Mouse (Mus musculus) kidney, adult 8-10 months (tissue): ENCODE results near the gene Stk38l.
"Not testable (repeated sequence)": the region's sequence is repeated elsewhere in the genome, so short reads cannot be mapped to it uniquely, and the experiment has no call there.

Source experiments
- DNase-seq, 2 experiments: peaks; one replicate each; pipeline ENCODE4 v3.0.0; 2022

Gene Stk38l

GRCm38 (mm10) chr6:146738889-146739288 lies 14.1 kb downstream of the Stk38l start:
- DNase-seq = no peak

- DNase-seq = no peak
Measured at GRCm38 (mm10) chr6:146740724-146741123, 15.9 kb downstream of the Stk38l start.

GRCm38 (mm10) chr6:146741986-146742635 lies 17.3 kb downstream of the Stk38l start:
- no peak for DNase-seq

- DNase-seq = not testable (repeated sequence)
Measured at GRCm38 (mm10) chr6:146744266-146744665, 19.5 kb downstream of the Stk38l start.

GRCm38 (mm10) chr6:146745180-146745579 lies 20.4 kb downstream of the Stk38l start:
- DNase-seq = no peak

GRCm38 (mm10) chr6:146746577-146746976 lies 21.8 kb downstream of the Stk38l start:
- no peak for DNase-seq

- DNase-seq = no peak
Measured at GRCm38 (mm10) chr6:146747057-146747456, 22.3 kb downstream of the Stk38l start.

- no peak for DNase-seq
Measured at GRCm38 (mm10) chr6:146748271-146748670, 23.5 kb downstream of the Stk38l start.

- no peak for DNase-seq
Measured at GRCm38 (mm10) chr6:146751671-146752070, 26.9 kb downstream of the Stk38l start.

GRCm38 (mm10) chr6:146752178-146752577 lies 27.4 kb downstream of the Stk38l start:
- no peak for DNase-seq

GRCm38 (mm10) chr6:146752612-146753011 lies 27.8 kb downstream of the Stk38l start:
- DNase-seq = no peak

GRCm38 (mm10) chr6:146753560-146754160 lies 28.9 kb downstream of the Stk38l start:
- DNase-seq = no peak

GRCm38 (mm10) chr6:146755136-146755535 lies 30.3 kb downstream of the Stk38l start:
- DNase-seq = no peak

- no peak for DNase-seq
Measured at GRCm38 (mm10) chr6:146755679-146756078, 30.9 kb downstream of the Stk38l start.

- DNase-seq = no peak
Measured at GRCm38 (mm10) chr6:146759027-146759426, 34.2 kb downstream of the Stk38l start.

- no peak for DNase-seq
Measured at GRCm38 (mm10) chr6:146760022-146760421, 35.2 kb downstream of the Stk38l start.

GRCm38 (mm10) chr6:146760736-146761135 lies 35.9 kb downstream of the Stk38l start:
- DNase-seq = no peak

GRCm38 (mm10) chr6:146762264-146762898 lies 37.6 kb downstream of the Stk38l start:
- no peak for DNase-seq

- DNase-seq = no peak
Measured at GRCm38 (mm10) chr6:146764593-146764992, 39.8 kb downstream of the Stk38l start.

GRCm38 (mm10) chr6:146765270-146765669 lies 40.5 kb downstream of the Stk38l start:
- DNase-seq = no peak

- DNase-seq = peak; percentile 58 to 59
Measured at GRCm38 (mm10) chr6:146768813-146769404, 44.1 kb downstream of the Stk38l start.

GRCm38 (mm10) chr6:146770005-146770745 lies 45.4 kb downstream of the Stk38l start:
- peak in 1 of 2 experiments; percentile 9 for DNase-seq

- no peak for DNase-seq
Measured at GRCm38 (mm10) chr6:146770808-146771207, 46.0 kb downstream of the Stk38l start.
